Mouse (Mus musculus) frontal cortex, postnatal 36 days (tissue): ENCODE measurements around the gene Dppa5a.
"Not testable (repeated sequence)": the region's sequence is repeated elsewhere in the genome, so short reads cannot be mapped to it uniquely, and the experiment has no call there.

ENCODE experiments used
- DNase-seq, 2 experiments: peaks; one replicate each; pipeline ENCODE4 v3.0.0; 2022; ENCODE audit warnings: low spot score in 2 of 2

The Dppa5a gene

DNA sequence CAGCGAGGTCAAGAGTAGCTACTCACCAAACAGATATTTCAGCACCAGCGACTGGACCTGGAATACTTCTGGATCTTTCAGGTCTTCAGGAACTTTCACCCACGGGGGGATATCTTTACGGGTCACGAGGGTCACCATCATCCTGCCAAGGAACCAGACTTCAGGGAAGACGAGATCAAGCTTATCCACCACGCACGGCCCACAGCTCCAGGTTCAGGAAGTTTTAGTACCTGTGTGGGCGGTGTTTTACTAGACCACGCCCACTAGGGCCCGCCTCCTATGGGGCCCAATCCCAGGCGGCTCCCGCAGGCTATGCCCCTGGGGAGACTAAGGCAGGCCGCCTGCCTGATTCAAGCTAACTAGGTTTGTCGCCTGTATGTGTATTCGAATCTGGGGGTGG lies at the start of gene Dppa5a:
Dppa5a (minus strand) TSS at position 219 of the 400 bp plus-strand sequence.
- not testable (repeated sequence) for DNase-seq

DNA sequence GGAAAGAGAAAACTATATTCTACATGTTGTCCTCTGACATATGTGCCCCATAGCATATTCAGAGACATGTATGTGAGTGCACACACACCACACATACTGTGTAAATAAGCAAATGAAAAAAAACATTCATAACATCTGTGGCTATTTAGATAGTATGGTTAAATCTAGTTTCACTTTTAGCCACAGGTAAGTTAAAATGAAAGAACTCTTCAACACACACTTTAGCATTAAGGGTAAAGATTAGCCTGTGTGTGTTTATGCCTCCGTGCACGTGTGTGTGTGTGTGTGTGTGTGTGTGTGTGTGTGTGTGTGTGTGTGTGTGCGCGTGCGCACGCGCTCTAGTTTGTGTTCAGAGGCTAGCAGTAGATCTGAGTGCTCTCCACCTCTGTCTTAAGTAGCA lies 33.6 kb upstream of the Dppa5a start:
- no peak for DNase-seq

- no peak for DNase-seq
Observed at GRCm38 (mm10) chr9:78400570-78400969, 32.6 kb upstream of the Dppa5a start.

DNA sequence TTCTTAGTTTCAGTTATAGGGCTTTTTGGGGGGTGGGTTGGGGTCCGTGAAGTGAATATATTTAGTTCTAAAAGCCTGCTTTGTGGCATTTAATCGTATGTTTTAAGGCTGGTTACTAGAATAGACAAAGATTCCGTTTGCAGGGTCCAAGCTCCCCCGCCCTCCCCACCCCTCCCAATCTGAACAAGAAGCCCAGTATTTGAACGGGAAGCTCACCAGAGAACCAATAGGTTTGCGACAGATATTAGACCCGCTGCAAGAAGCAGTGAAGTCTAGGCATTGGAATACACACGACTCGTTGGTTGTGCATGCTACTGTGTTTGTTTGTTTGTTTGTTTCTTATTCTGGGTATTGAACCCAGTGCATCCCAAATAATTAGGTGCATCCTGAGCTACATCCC lies 28.5 kb upstream of the Dppa5a start:
- DNase-seq, result no peak

DNA sequence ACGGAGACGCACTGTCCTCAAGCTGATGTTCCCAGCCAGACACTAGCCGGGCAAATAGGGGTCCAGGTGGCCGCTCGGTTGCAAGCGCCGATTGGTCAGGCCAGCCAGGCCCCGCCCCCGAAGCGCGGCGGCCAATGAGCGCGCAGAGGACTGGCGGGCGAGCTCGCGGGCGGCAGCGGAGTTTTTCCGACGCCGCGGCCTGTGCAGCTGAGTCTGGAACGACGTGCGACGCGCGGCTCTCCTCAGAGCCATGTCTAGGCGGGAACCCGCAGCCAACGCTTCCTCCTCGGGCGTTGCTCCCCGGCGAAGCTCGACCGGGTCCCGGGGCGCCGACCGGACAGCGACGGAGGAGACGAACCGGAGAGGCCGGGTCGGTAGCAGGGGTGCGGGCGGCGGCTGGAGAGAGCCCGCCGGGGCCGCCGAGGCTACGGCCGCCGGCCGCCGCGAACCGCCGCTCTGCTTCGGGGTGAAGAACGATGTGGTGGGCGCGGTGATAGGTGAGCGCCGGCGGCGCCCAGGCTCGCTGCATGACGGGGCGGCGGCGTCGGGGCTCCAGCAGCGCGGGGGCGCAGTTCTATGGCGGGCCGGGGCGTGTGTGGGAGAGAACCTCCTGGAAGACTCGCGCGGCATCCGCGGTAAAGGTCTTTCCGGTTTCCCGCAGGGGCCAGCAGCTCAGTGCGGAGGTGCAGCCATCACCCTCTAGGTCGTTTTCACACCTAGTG lies 27.8 kb upstream of the Dppa5a start, which contains the start of gene Ddx43:
Ddx43 (plus strand) TSS at position 148 of the 722 bp plus-strand sequence.
- peak; percentile 9 to 16 for DNase-seq

GRCm38 (mm10) chr9:78395244-78395629 lies 27.3 kb upstream of the Dppa5a start:
- DNase-seq, result no peak

DNA sequence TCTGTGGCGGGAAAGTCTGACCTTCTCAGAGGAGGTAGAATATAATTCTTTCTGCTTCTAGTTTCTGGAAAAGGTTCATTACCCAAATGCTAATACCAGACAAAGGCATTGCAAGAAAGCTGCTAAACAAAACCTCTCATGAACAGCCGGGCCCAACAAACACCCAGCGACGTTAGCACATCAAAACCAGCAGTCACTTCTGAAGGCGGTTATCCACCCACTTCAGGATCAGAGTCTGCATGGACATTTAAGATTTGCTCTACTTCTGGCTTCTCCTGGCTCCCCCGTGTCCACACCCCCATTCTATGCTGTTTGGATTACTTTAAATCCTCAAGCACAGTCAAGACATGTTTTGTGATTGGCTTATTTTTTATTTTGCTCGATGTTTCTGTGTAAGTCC lies 26.6 kb upstream of the Dppa5a start:
- DNase-seq, result peak in 1 of 2 experiments; percentile 7

DNA sequence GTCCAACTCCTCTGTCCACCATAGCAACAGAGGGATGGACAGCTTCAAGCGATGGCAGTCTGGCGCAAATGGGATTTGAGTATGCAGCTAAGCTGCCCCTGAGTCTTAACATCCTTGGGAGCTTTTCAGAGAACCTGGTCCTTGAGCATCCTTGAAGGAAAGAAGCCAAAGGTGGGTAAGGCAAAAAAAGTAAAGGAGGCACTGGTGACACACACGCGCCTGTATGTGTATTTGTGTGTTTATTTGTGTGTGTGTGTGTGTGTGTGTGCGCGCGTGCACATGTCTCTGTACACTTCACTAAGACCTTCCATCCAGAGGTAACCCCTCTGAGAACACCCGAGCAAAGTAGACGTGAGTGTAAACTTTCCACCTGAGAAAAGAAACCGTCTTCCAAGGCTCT lies 25.8 kb upstream of the Dppa5a start:
- no peak for DNase-seq

GRCm38 (mm10) chr9:78389981-78390380 lies 22.0 kb upstream of the Dppa5a start:
- no peak for DNase-seq

- no peak for DNase-seq
Observed at GRCm38 (mm10) chr9:78386947-78387346, 19.0 kb upstream of the Dppa5a start.

DNA sequence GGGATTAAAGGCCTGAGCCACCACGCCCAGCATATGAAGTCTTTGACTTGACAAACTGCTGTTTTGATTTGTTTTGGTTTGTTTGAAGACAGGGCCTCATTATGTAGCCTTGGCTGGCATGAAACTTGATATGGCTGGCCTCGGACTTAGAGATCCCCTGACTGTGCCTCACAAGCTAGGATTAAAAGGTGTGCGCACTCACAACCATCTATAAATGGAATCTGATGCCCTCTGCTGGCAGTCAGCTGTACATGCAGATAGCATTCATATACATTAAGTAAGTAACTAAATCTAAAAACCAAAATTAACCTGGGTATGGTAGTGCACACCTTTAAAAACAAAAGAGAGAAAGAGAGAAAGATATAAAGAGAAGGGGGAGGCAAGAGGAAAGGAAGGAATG lies 17.9 kb upstream of the Dppa5a start:
- no peak for DNase-seq

GRCm38 (mm10) chr9:78378113-78378785 lies 10.3 kb upstream of the Dppa5a start, which contains the start of gene Ooep:
Gene Ooep, minus strand, starts transcription at chr9:78378725.
- peak in 1 of 2 experiments; percentile 6 for DNase-seq

DNA sequence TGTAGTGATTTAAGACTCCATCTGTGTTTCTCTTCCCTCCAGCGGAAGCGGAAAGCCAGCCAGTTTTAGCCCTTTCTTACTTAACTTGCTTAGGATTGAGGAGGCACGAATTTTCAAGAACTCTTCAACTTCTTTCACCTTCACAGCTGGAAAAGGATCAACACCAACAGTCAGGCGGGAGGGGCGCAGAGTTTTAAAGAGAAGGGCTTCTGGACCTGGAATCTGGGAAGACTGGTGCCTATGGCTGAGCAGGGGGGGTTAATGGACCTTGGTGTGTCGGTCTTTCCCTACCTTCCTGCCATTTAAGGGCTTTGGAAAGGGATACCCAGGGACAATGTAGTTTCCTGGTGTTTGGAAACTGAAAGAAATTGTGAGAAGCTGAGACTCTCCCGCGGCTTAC lies 9.6 kb upstream of the Dppa5a start:
- DNase-seq, result no peak

DNA sequence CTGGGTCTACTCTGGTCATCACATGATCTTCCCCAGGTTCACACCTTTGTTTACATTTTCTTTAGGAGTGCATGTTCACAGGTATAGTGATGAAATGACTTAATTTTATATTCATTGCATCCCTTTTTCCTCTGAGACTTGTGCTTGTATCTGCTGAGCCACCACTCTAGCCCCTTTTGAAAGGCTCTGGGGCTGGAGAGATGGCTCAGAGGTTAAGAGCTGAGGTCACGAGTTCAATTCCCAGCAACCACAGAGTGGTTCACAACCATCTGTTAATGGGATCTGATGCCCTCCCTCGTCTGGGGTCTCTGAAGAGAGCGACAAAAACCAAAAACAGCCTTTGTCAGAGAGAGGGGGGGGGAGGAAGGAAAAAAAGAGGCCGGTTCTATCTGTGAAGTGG lies 7.5 kb upstream of the Dppa5a start:
- no peak for DNase-seq

- DNase-seq, result no peak
Observed at GRCm38 (mm10) chr9:78374885-78375389, 7.0 kb upstream of the Dppa5a start.

- DNase-seq, result no peak
Observed at GRCm38 (mm10) chr9:78374397-78374796, 6.4 kb upstream of the Dppa5a start.

GRCm38 (mm10) chr9:78372827-78373504 lies 5.0 kb upstream of the Dppa5a start:
- no peak for DNase-seq

GRCm38 (mm10) chr9:78371441-78371840 lies 3.5 kb upstream of the Dppa5a start:
- no peak for DNase-seq

GRCm38 (mm10) chr9:78369786-78370185 lies 1.8 kb upstream of the Dppa5a start:
- DNase-seq, result no peak

DNA sequence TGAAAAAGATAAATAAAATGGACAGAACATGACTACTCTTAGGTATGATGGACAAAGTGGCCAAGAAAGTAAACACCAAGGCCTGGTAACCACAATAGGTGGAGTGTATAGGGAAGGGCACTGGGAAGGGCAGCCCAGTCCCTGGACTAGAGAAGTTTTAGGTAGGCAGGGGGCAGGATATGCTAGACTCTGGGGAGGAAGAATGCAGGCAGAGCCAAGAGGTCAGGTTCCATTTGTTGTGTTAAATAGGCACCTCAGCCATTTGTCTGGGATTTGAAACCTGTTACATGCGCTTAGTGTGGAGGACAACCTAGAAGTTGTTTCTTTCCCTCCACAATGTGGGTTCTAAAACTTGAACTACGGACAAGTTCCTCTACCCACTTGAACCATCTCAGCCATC lies 1.4 kb upstream of the Dppa5a start:
- no peak for DNase-seq

- DNase-seq, result no peak
Observed at GRCm38 (mm10) chr9:78368671-78369293, 805 bp upstream of the Dppa5a start.
